Mouse (Mus musculus) embryonic facial prominence, embryonic 13.5 days (tissue): ENCODE measurements around the gene Cap1. TPM values are rescaled to one million over a fixed set of nuclear protein-coding genes. Genes with fewer than 3 reads are reported as not detected.
A peak's percentile ranks its signal among the peaks of the same experiment; 100 is the strongest.
"Not testable (repeated sequence)": the region's sequence is repeated elsewhere in the genome, so short reads cannot be mapped to it uniquely, and the experiment has no call there.

ENCODE experiments used
- ATAC-seq: fragments of 200-750 bp; cut with Nextera tagmentation; 2 replicates; pipeline ENCODE4 v1.8.0; 2017; ENCODE audit warnings: low read depth; ENCODE audit not compliant: insufficient number of reproducible peaks, insufficient read depth, low FRiP score, low TSS enrichment
- H3K27ac ChIP-seq: fragments of 300-500 bp; sonication (generic); 2 replicates; pipeline ENCODE4 v1.5.1; 2015; ENCODE audit warnings: moderate library complexity, mild to moderate bottlenecking, inconsistent platforms
- H3K27me3 ChIP-seq: fragments of 300-500 bp; sonication (generic); 2 replicates; pipeline ENCODE4 v1.6.1; 2015; ENCODE audit warnings: mild to moderate bottlenecking, inconsistent platforms
- H3K36me3 ChIP-seq: fragments of 300-500 bp; sonication (generic); 2 replicates; pipeline ENCODE4 v1.6.1; 2015; ENCODE audit warnings: mild to moderate bottlenecking, inconsistent platforms
- H3K4me1 ChIP-seq: fragments of 300-500 bp; sonication (generic); 2 replicates; pipeline ENCODE4 v1.6.1; 2015; ENCODE audit warnings: inconsistent platforms
- H3K4me2 ChIP-seq: fragments of 300-500 bp; sonication (generic); 2 replicates; pipeline ENCODE4 v1.6.1; 2015; ENCODE audit warnings: moderate library complexity, mild to moderate bottlenecking, inconsistent platforms
- H3K4me3 ChIP-seq: fragments of 300-500 bp; sonication (generic); 2 replicates; pipeline ENCODE4 v1.5.1; 2015; ENCODE audit warnings: mild to moderate bottlenecking, inconsistent platforms
- H3K9ac ChIP-seq: fragments of 300-500 bp; sonication (generic); 2 replicates; pipeline ENCODE4 v1.6.1; 2015; ENCODE audit warnings: mild to moderate bottlenecking, inconsistent platforms
- H3K9me3 ChIP-seq: fragments of 300-500 bp; sonication (generic); 2 replicates; pipeline ENCODE4 v1.6.1; 2016; ENCODE audit warnings: inconsistent platforms
- WGBS: fragments of 180-500 bp; shearing (Covaris S2); methylation state at CpG from one replicate; pipeline ENCODE4 v1.1.7; 2015; ENCODE audit warnings: mixed read lengths; 5-methylcytosine and 5-hydroxymethylcytosine counted together
- polyA plus RNA-seq: library from polyadenylated mRNA; unstranded; fragments of >200 nt; fragmentation: Nextera tagmentation; extraction: Ambion mirVana; gene quantifications from 2 replicates; pipeline ENCODE4 v1.2.1, GENCODE M21; 2015

The Cap1 gene
- polyA plus RNA-seq, 1 experiment from 2014 or later = 67.2 TPM

DNA sequence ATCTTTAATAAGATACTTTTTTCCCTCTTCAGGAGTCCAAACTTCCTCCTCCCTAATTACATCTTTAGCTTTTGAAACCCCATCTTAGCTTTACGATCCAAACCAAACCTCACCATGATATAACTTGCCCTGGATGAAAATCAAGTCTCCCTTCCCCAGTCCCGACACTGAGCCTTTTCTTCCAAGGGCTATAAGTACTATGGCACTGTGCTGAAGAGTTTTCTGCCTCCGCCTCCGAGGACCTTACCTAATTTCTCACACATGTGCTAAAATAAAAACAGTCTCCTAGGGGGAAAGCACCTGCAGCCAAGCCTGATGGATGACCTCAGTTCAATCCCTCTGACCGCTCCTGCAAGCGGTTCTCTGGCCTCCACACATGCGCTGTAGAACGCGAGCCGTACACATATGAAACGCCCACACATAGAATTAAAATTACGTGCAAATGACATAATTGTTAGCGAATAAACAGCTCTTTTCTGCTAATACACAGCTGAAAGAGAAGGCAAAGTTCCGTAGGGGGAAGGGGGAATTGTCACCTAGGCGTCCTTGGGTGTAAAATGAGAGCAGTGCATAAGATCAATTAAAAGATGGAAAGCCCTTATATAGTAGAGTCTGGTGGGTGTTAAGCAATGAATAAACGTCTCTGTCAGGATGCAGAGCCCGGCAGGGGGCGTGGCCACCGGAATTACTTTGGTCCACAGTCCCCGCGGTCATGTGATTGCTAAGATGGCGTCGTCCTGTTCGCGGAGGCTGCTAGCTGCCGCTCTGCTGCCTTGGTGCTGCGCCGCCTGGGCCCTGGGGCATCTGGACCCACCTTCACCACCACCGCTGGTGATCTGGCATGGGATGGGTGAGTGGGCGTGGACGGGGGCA, 50.1 kb downstream of the Cap1 start, which contains the start of gene Ppt1:
TSS of gene Ppt1 (plus strand) at position 713 of the 873 bp plus-strand sequence.
- 4% methylated on average over 31 of the region's 31 CpGs for WGBS
- Histone ChIP-seq H3K27ac (peak within 1 kb of the TSS; percentile 51; the same call in 1 of the 2 replicates), H3K36me3 (peaks cover 1% of the 10 kb centered on the region; the same call in 1 of the 2 replicates), H3K4me3 (peak within 1 kb of the TSS; percentile 82), H3K4me1 (peaks cover 17% of the 10 kb centered on the region), H3K9ac (peak within 1 kb of the TSS; percentile 86), H3K4me2 (peak within 1 kb of the TSS; percentile 85), H3K27me3 (no peaks in the 10 kb centered on the region), H3K9me3 (no peaks in the 10 kb centered on the region)
- ATAC-seq = peak; percentile 83

DNA sequence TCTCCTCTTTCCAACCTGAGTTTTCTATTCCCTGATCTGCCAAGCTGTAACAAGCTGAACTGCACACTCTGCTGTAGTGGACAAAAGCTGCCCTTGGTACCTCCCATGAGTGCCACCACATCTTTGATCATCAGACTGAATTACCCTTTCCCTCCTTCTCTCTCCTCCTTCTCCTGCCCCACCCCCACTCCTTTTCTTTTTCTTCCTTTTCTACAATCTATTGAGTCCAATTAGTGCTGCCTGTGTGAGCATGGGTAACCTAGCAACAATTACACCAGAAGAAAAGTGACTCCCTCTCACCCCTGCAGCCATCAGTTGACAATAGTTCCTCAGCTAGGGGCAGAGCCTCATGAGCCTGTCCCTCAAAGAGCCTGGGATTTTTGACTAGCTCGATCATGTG, 54.0 kb downstream of the Cap1 start:
- Histone ChIP-seq H3K9me3 (no peaks in the 10 kb centered on the region), H3K9ac (no peak overlapping the region), H3K4me2 (no peak overlapping the region), H3K36me3 (no peaks in the 10 kb centered on the region), H3K27me3 (no peaks in the 10 kb centered on the region), H3K27ac (no peak overlapping the region), H3K4me1 (peaks cover 11% of the 10 kb centered on the region), H3K4me3 (no peak overlapping the region)
- no peak for ATAC-seq
- 18% methylated on average over 1 of the region's 1 CpGs for WGBS

DNA sequence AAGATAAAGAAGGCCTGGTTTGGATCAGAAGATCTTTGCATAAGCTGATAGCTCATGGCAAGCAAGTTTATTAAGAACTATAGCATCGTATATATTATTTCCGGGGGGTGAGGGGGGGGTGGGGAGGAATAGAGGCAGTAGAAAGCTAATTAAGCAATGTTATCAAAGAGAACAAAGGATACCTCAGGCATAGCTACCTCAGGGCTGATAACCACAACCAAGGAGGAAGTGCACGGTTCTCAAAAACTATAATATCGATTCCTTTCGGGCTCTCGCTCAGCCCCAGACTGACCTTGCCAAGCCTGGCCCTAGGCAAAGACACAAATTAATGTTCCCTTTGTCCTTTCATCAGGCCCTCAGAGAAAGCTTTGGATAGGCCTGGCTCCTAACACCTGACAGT, 56.5 kb downstream of the Cap1 start:
- no peaks in the 10 kb centered on the region for H3K36me3 ChIP-seq
- no peaks in the 10 kb centered on the region for H3K4me1 ChIP-seq
- no peaks in the 10 kb centered on the region for H3K27me3 ChIP-seq
- H3K4me2 ChIP-seq = no peak overlapping the region
- H3K9ac ChIP-seq = no peak overlapping the region
- no peak overlapping the region for H3K27ac ChIP-seq
- H3K4me3 ChIP-seq = no peak overlapping the region
- 86% methylated on average over 6 of the region's 6 CpGs for WGBS
- no peaks in the 10 kb centered on the region for H3K9me3 ChIP-seq
- no peak for ATAC-seq

DNA sequence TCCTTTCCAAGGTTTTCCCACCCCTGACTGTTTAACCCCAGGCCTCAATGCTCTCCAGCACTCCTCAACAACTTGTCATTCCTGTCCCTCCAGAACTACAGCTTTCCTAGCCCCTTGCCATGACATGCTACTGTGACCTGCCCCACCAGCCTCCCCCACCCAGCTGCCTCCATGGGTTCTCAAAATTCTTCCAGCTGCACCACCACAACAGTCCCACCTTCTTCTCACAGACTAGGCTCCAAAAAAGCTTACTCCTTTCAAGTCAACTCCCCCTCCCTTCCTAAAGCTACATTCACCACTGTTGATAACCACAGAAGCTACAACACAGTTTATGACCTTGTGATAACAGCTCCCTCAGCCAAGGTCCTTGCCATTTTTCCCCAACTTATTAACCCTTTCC, 58.2 kb downstream of the Cap1 start:
- Histone ChIP-seq H3K36me3 (no peaks in the 10 kb centered on the region), H3K9me3 (no peaks in the 10 kb centered on the region), H3K4me2 (no peak overlapping the region), H3K9ac (no peak overlapping the region), H3K4me1 (no peaks in the 10 kb centered on the region), H3K4me3 (no peak overlapping the region), H3K27me3 (no peaks in the 10 kb centered on the region), H3K27ac (no peak overlapping the region)
- no peak for ATAC-seq

DNA sequence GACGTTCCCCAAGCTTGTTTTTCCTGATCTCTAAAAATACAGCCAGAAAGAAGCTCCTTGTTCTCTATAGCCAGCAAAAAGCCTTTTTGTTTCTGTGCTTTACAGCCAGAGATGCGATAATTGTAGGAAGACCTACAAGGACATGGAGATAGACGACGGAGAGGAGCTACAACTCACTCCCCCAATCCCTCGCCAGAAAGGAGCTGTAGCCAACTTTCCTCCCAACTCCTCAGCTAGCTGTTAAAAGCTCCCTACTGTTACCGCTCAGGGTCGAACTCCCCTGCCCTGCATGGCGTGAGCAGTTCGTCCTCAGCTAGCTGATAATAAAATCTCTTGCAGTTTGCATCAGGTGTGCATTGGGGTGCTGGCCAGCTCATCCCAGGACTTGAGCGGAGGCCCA, 64.9 kb downstream of the Cap1 start:
- H3K4me2 ChIP-seq, ATAC-seq, H3K27me3 ChIP-seq, H3K4me1 ChIP-seq, H3K27ac ChIP-seq, H3K36me3 ChIP-seq, H3K4me3 ChIP-seq, H3K9me3 ChIP-seq, H3K9ac ChIP-seq: not testable (repeated sequence)
- WGBS = 23% methylated on average over 10 of the region's 10 CpGs

DNA sequence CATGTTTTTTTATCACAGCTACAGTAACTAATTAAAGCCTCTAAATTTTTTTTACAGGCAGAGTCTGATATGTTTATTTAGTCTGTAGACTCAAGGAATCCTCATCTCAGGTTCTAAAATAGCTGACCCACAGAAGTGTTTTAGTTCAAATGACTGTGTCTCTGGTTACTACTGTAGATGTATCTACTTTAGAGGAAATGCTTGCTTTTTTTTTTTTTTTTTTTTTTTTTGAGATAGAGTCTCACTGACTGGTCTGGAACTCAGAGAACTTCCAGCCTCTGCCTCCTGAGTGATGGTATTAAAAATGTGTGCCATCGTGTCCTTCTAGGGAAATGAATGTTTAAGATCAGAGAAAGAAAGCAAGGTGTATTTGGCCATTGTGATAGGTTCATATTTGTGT, 69.7 kb downstream of the Cap1 start:
- Histone ChIP-seq H3K9ac (no peak overlapping the region), H3K4me1 (no peaks in the 10 kb centered on the region), H3K27me3 (no peaks in the 10 kb centered on the region), H3K9me3 (no peaks in the 10 kb centered on the region), H3K4me2 (no peak overlapping the region), H3K36me3 (no peaks in the 10 kb centered on the region), H3K27ac (no peak overlapping the region), H3K4me3 (no peak overlapping the region)
- WGBS = 84% methylated on average over 1 of the region's 1 CpGs
- no peak for ATAC-seq

DNA sequence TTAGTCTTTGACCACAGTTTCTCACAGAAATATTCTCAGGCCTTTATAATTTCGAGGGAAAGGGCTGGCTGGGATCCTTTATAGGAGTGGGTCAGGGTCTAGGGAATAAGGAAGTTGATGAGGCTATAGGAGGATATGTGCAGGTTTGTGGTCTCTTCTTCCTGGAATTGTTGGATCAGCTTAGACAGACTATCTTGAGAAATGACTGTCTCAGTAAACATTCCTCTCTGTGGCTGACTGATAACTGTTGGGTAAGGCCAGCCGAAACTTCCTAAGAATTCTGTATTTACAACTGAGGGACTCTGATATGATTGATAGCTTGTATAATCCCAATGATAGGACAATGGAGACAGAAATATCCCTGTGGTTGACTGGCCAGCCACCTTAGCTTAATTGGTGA, 74.0 kb downstream of the Cap1 start:
- Histone ChIP-seq H3K4me3 (no peak overlapping the region), H3K4me2 (no peak overlapping the region), H3K27me3 (no peaks in the 10 kb centered on the region), H3K4me1 (no peaks in the 10 kb centered on the region), H3K9ac (no peak overlapping the region), H3K36me3 (no peaks in the 10 kb centered on the region), H3K27ac (no peak overlapping the region), H3K9me3 (no peaks in the 10 kb centered on the region)
- ATAC-seq = no peak
- 62% methylated on average over 2 of the region's 2 CpGs for WGBS

DNA sequence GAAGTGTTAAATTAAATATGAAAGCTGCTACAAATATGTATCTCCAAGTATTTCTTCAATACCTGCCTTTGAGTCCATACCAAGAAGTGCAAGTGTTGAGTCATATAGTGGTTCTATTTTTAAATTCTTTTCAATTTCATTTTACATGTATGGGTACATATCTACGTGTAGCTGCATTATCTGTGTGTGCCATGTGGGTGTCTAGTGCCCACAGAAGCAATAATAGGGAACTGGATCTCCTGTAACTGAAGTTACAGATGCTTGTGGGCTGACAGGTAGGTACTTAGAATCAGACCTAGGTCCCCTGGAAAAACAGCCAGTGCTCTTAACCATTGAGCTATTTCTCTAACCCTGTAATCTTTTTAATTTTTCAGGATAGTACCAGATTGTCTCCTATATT, 74.7 kb downstream of the Cap1 start:
- H3K27ac ChIP-seq = no peak overlapping the region
- 57% methylated on average over 1 of the region's 1 CpGs for WGBS
- H3K9ac ChIP-seq = no peak overlapping the region
- no peak overlapping the region for H3K4me3 ChIP-seq
- H3K9me3 ChIP-seq = no peaks in the 10 kb centered on the region
- no peaks in the 10 kb centered on the region for H3K4me1 ChIP-seq
- no peaks in the 10 kb centered on the region for H3K36me3 ChIP-seq
- ATAC-seq = no peak
- H3K27me3 ChIP-seq = no peaks in the 10 kb centered on the region
- H3K4me2 ChIP-seq = no peak overlapping the region

Other genes with a start within 250 kb of the Cap1 start
- not detected in 2 replicates for gene 9530002B09Rik, start 196.8 kb downstream of the Cap1 start, polyA plus RNA-seq
- 79.0 and 81.7 TPM in 2 replicates for gene Ppt1, start 49.8 kb downstream of the Cap1 start, polyA plus RNA-seq
- 5.1 and 6.6 TPM in 2 replicates for gene Mfsd2a, start 75.1 kb upstream of the Cap1 start, polyA plus RNA-seq
- 29.4 and 33.4 TPM in 2 replicates for gene Mycl, start 109.6 kb upstream of the Cap1 start, polyA plus RNA-seq
- 19.7 and 20.8 TPM in 2 replicates for gene Trit1, start 130.5 kb upstream of the Cap1 start, polyA plus RNA-seq
- 0.51 and 0.58 TPM in 2 replicates for gene Bmp8b, start 219.1 kb upstream of the Cap1 start, polyA plus RNA-seq
- gene Oxct2b, start 230.2 kb upstream of the Cap1 start, polyA plus RNA-seq = 0.19 TPM in 1 of 2 replicates, not detected in the other